Mouse (Mus musculus): ENCODE measurements around the gene Top3b. TPM values are rescaled to one million over a fixed set of nuclear protein-coding genes. Genes with fewer than 3 reads are reported as not detected.
"Not testable (repeated sequence)": the region's sequence is repeated elsewhere in the genome, so short reads cannot be mapped to it uniquely, and the experiment has no call there.

The Top3b gene
- polyA plus RNA-seq, 1 experiment from 2014 or later = 82.8 TPM

- peaks cover 52% of the 10 kb centered on the region for H3K36me3 ChIP-seq (replicated peaks)
Measured at GRCm38 (mm10) chr16:16907799-16908198, 37.3 kb downstream of the Top3b start.

GRCm38 (mm10) chr16:16911641-16912597 lies 41.4 kb downstream of the Top3b start:
- 30% methylated on average over 13 of the region's 13 CpGs for WGBS
- no peaks in the 10 kb centered on the region for H3K9me3 ChIP-seq
- H3K27me3 ChIP-seq (replicated peaks) = no peaks in the 10 kb centered on the region
- peak overlapping the region; percentile 71 for H3K27ac ChIP-seq
- peaks cover 9% of the 10 kb centered on the region; the same call in 1 of the 2 replicates for H3K4me1 ChIP-seq
- H3K4me2 ChIP-seq = no peak overlapping the region
- no peak overlapping the region for H3K4me3 ChIP-seq
- no peak overlapping the region for H3K9ac ChIP-seq
- ATAC-seq (replicated peaks) = peak; percentile 89
- H3K36me3 ChIP-seq (replicated peaks) = peaks cover 62% of the 10 kb centered on the region

More at GRCm38 (mm10) chr16:16907799-16908198, 37.3 kb downstream of the Top3b start:
- Histone ChIP-seq H3K4me3 (no peak overlapping the region), H3K4me1 (peaks cover 9% of the 10 kb centered on the region; the same call in 1 of the 2 replicates), H3K27ac (no peak overlapping the region), H3K27me3 (replicated peaks) (no peaks in the 10 kb centered on the region), H3K9ac (no peak overlapping the region), H3K9me3 (no peaks in the 10 kb centered on the region), H3K4me2 (no peak overlapping the region)
- no peak for ATAC-seq (replicated peaks)
- WGBS = 79% methylated on average over 6 of the region's 6 CpGs

- Histone ChIP-seq H3K27me3 (replicated peaks) (no peaks in the 10 kb centered on the region), H3K27ac (no peak overlapping the region), H3K36me3 (replicated peaks) (peaks cover 69% of the 10 kb centered on the region), H3K4me2 (no peak overlapping the region), H3K4me1 (peaks cover 9% of the 10 kb centered on the region; the same call in 1 of the 2 replicates), H3K9me3 (no peaks in the 10 kb centered on the region), H3K9ac (no peak overlapping the region), H3K4me3 (no peak overlapping the region)
- no peak for ATAC-seq (replicated peaks)
- WGBS = 87% methylated on average over 1 of the region's 1 CpGs
Measured at GRCm38 (mm10) chr16:16913440-16913839, 42.9 kb downstream of the Top3b start.

- Histone ChIP-seq H3K27me3 (replicated peaks) (no peaks in the 10 kb centered on the region), H3K9ac (no peak overlapping the region), H3K27ac (no peak overlapping the region), H3K4me3 (no peak overlapping the region), H3K9me3 (no peaks in the 10 kb centered on the region), H3K4me1 (no peaks in the 10 kb centered on the region), H3K36me3 (replicated peaks) (peaks cover 62% of the 10 kb centered on the region), H3K4me2 (no peak overlapping the region)
- 93% methylated on average over 7 of the region's 7 CpGs for WGBS
- no peak for ATAC-seq (replicated peaks)
Measured at GRCm38 (mm10) chr16:16918441-16919117, 48.0 kb downstream of the Top3b start.

GRCm38 (mm10) chr16:16921021-16921435 lies 50.5 kb downstream of the Top3b start:
- WGBS = 76% methylated on average over 3 of the region's 3 CpGs
- Histone ChIP-seq H3K9ac (no peak overlapping the region), H3K36me3 (replicated peaks) (peaks cover 57% of the 10 kb centered on the region)

GRCm38 (mm10) chr16:16924481-16924880 lies 53.9 kb downstream of the Top3b start:
- no peak overlapping the region for H3K4me2 ChIP-seq
- H3K4me3 ChIP-seq = no peak overlapping the region
- H3K9me3 ChIP-seq = no peaks in the 10 kb centered on the region
- H3K9ac ChIP-seq = no peak overlapping the region
- H3K36me3 ChIP-seq (replicated peaks) = peaks cover 30% of the 10 kb centered on the region; the same call in 1 of the 2 replicates
- H3K4me1 ChIP-seq = peaks cover 6% of the 10 kb centered on the region; the same call in 1 of the 2 replicates
- WGBS = 90% methylated on average over 3 of the region's 3 CpGs
- H3K27me3 ChIP-seq (replicated peaks) = no peaks in the 10 kb centered on the region
- no peak overlapping the region for H3K27ac ChIP-seq
- ATAC-seq (replicated peaks) = no peak

More at GRCm38 (mm10) chr16:16921021-16921435, 50.5 kb downstream of the Top3b start:
- Histone ChIP-seq H3K27me3 (replicated peaks) (no peaks in the 10 kb centered on the region), H3K27ac (no peak overlapping the region), H3K4me3 (no peak overlapping the region), H3K9me3 (no peaks in the 10 kb centered on the region), H3K4me2 (no peak overlapping the region), H3K4me1 (no peaks in the 10 kb centered on the region)
- ATAC-seq (replicated peaks) = no peak

GRCm38 (mm10) chr16:16926536-16926935 lies 56.0 kb downstream of the Top3b start:
- 27% methylated on average over 5 of the region's 5 CpGs for WGBS
- Histone ChIP-seq H3K27ac (no peak overlapping the region), H3K4me2 (no peak overlapping the region), H3K9ac (no peak overlapping the region), H3K27me3 (replicated peaks) (no peaks in the 10 kb centered on the region), H3K9me3 (no peaks in the 10 kb centered on the region), H3K4me3 (no peak overlapping the region), H3K4me1 (peaks cover 8% of the 10 kb centered on the region; the same call in 1 of the 2 replicates), H3K36me3 (replicated peaks) (peaks cover 19% of the 10 kb centered on the region; the same call in 1 of the 2 replicates)
- ATAC-seq (replicated peaks) = no peak

GRCm38 (mm10) chr16:16928908-16929307 lies 58.4 kb downstream of the Top3b start:
- not testable (repeated sequence) for H3K27me3 ChIP-seq (replicated peaks); H3K36me3 ChIP-seq (replicated peaks); H3K4me3 ChIP-seq; H3K4me2 ChIP-seq; H3K9me3 ChIP-seq; H3K9ac ChIP-seq; H3K4me1 ChIP-seq
- ATAC-seq (replicated peaks) = peak; percentile 73
- 0 out of 2 replicates have a peak overlapping the region, but pooled peaks have one; percentile 52 for H3K27ac ChIP-seq
- WGBS = 54% methylated on average over 3 of the region's 3 CpGs

GRCm38 (mm10) chr16:16930326-16930725 lies 59.8 kb downstream of the Top3b start:
- no peak overlapping the region for H3K27ac ChIP-seq
- peaks cover 8% of the 10 kb centered on the region; the same call in 1 of the 2 replicates for H3K4me1 ChIP-seq
- peaks cover 3% of the 10 kb centered on the region; the same call in 1 of the 2 replicates for H3K36me3 ChIP-seq (replicated peaks)
- H3K9ac ChIP-seq = no peak overlapping the region
- no peak overlapping the region for H3K4me2 ChIP-seq
- 91% methylated on average over 3 of the region's 3 CpGs for WGBS
- no peak for ATAC-seq (replicated peaks)
- no peaks in the 10 kb centered on the region for H3K27me3 ChIP-seq (replicated peaks)
- no peaks in the 10 kb centered on the region for H3K9me3 ChIP-seq
- no peak overlapping the region for H3K4me3 ChIP-seq

- no peak overlapping the region for H3K27ac ChIP-seq
- ATAC-seq (replicated peaks) = 0 out of 2 replicates have a peak, but pooled peaks have one; percentile 15
- WGBS = 64% methylated on average over 5 of the region's 5 CpGs
Measured at GRCm38 (mm10) chr16:16930810-16931296, 60.3 kb downstream of the Top3b start.

GRCm38 (mm10) chr16:16939543-16939942 lies 69.0 kb downstream of the Top3b start:
- H3K4me1 ChIP-seq = no peaks in the 10 kb centered on the region
- WGBS = 94% methylated on average over 9 of the region's 9 CpGs
- H3K27ac ChIP-seq = no peak overlapping the region
- H3K4me2 ChIP-seq = no peak overlapping the region
- ATAC-seq (replicated peaks) = no peak
- H3K27me3 ChIP-seq (replicated peaks) = no peaks in the 10 kb centered on the region
- H3K36me3 ChIP-seq (replicated peaks) = no peaks in the 10 kb centered on the region
- H3K9ac ChIP-seq = no peak overlapping the region
- no peak overlapping the region for H3K4me3 ChIP-seq
- H3K9me3 ChIP-seq = no peaks in the 10 kb centered on the region

More at GRCm38 (mm10) chr16:16930810-16931296, 60.3 kb downstream of the Top3b start:
- H3K4me1 ChIP-seq = peaks cover 8% of the 10 kb centered on the region; the same call in 1 of the 2 replicates
- no peaks in the 10 kb centered on the region for H3K9me3 ChIP-seq
- H3K9ac ChIP-seq = no peak overlapping the region
- H3K36me3 ChIP-seq (replicated peaks) = no peaks in the 10 kb centered on the region
- no peak overlapping the region for H3K4me3 ChIP-seq
- H3K4me2 ChIP-seq = no peak overlapping the region
- H3K27me3 ChIP-seq (replicated peaks) = no peaks in the 10 kb centered on the region

GRCm38 (mm10) chr16:16941078-16941477 lies 70.5 kb downstream of the Top3b start:
- Histone ChIP-seq H3K4me3 (no peak overlapping the region), H3K4me2 (no peak overlapping the region), H3K36me3 (replicated peaks) (no peaks in the 10 kb centered on the region), H3K9me3 (no peaks in the 10 kb centered on the region), H3K27me3 (replicated peaks) (no peaks in the 10 kb centered on the region), H3K4me1 (no peaks in the 10 kb centered on the region), H3K9ac (no peak overlapping the region), H3K27ac (no peak overlapping the region)
- WGBS = 93% methylated on average over 2 of the region's 2 CpGs
- ATAC-seq (replicated peaks) = no peak

Data from midbrain, embryonic 15.5 days (tissue).